Mouse (Mus musculus) midbrain, embryonic 14.5 days (tissue): ENCODE data around the gene Rpl7l1. TPM values are rescaled to one million over a fixed set of nuclear protein-coding genes. Genes with fewer than 3 reads are reported as not detected.
"Not testable (repeated sequence)": the region's sequence is repeated elsewhere in the genome, so short reads cannot be mapped to it uniquely, and the experiment has no call there.

ENCODE experiments used
- ATAC-seq: fragments of 200-750 bp; cut with Nextera tagmentation; 2 replicates; pipeline ENCODE4 v1.8.0; 2017; ENCODE audit warnings: moderate number of reproducible peaks, moderate library complexity; ENCODE audit not compliant: low FRiP score, low TSS enrichment
- DNase-seq: peaks from one replicate; pipeline ENCODE4 v3.0.0-alpha.2; 2015
- H3K27ac ChIP-seq: fragments of 300-500 bp; sonication (generic); replicated peaks from 2 replicates; pipeline ENCODE4 v1.5.1; 2014; ENCODE audit warnings: mild to moderate bottlenecking, low read depth, low read length, moderate library complexity
- H3K27me3 ChIP-seq: fragments of 300-500 bp; sonication (generic); 2 replicates; pipeline ENCODE4 v1.6.1; 2014; ENCODE audit warnings: low read length, control low read depth, mixed read lengths; ENCODE audit not compliant: control insufficient read depth, insufficient read depth
- H3K36me3 ChIP-seq: fragments of 300-500 bp; sonication (generic); 2 replicates; pipeline ENCODE4 v1.6.1; 2014; ENCODE audit warnings: low read length, control low read depth; ENCODE audit not compliant: control insufficient read depth, insufficient read depth
- H3K4me1 ChIP-seq: fragments of 300-500 bp; sonication (generic); 2 replicates; pipeline ENCODE4 v1.6.1; 2014; ENCODE audit warnings: mild to moderate bottlenecking, antibody characterized with exemption, low read length, control low read depth; ENCODE audit not compliant: control insufficient read depth, insufficient read depth
- H3K4me2 ChIP-seq: fragments of 300-500 bp; sonication (generic); 2 replicates; pipeline ENCODE4 v1.6.1; 2014; ENCODE audit warnings: mild to moderate bottlenecking, low read length, moderate library complexity
- H3K4me3 ChIP-seq: fragments of 300-500 bp; sonication (generic); replicated peaks from 2 replicates; pipeline ENCODE4 v1.5.1; 2014; ENCODE audit warnings: low read depth, low read length
- H3K9ac ChIP-seq: fragments of 300-500 bp; sonication (generic); replicated peaks from 2 replicates; pipeline ENCODE4 v1.6.1; 2014; ENCODE audit warnings: mild to moderate bottlenecking, low read length, moderate library complexity
- H3K9me3 ChIP-seq: fragments of 300-500 bp; sonication (generic); 2 replicates; pipeline ENCODE4 v1.6.1; 2016; ENCODE audit warnings: low read length, control low read depth, mixed read lengths; ENCODE audit not compliant: control insufficient read depth
- WGBS: fragments of 180-500 bp; shearing (Covaris S2); extraction: QIAGEN DNeasy Blood & Tissue Kit; methylation state at CpG from one replicate; pipeline ENCODE4 v1.1.7; 2014; 5-methylcytosine and 5-hydroxymethylcytosine counted together
- polyA plus RNA-seq: library from polyadenylated mRNA; unstranded; fragments of >200 nt; fragmentation: Nextera tagmentation; extraction: Ambion mirVana; gene quantifications from 2 replicates; pipeline ENCODE4 v1.2.1, GENCODE M21; 2014

The Rpl7l1 gene
- polyA plus RNA-seq, 1 experiment from 2014 or later = 96.8 TPM

- ATAC-seq = peak; percentile 89
- no peaks in the 10 kb centered on the region for H3K27me3 ChIP-seq
- H3K27ac ChIP-seq = peak within 1 kb of the TSS; percentile 71
- H3K4me2 ChIP-seq = peak within 1 kb of the TSS; percentile 84
- H3K9ac ChIP-seq = peak within 1 kb of the TSS; percentile 61
- H3K36me3 ChIP-seq = peaks cover 34% of the 10 kb centered on the region
- no peaks in the 10 kb centered on the region for H3K9me3 ChIP-seq
- peak within 1 kb of the TSS; percentile 67 for H3K4me3 ChIP-seq
- H3K4me1 ChIP-seq = peaks cover 14% of the 10 kb centered on the region; the same call in 1 of the 2 replicates
- peak; percentile 91 for DNase-seq
- WGBS = under 1% methylated on average over 50 of the region's 50 CpGs
These were observed 9.8 kb downstream of the Rpl7l1 start, which contains the start of gene 2310039H08Rik for GRCm38 (mm10) chr17:46772404-46773277. Gene 2310039H08Rik (plus strand): TSS chr17:46772635.

DNA sequence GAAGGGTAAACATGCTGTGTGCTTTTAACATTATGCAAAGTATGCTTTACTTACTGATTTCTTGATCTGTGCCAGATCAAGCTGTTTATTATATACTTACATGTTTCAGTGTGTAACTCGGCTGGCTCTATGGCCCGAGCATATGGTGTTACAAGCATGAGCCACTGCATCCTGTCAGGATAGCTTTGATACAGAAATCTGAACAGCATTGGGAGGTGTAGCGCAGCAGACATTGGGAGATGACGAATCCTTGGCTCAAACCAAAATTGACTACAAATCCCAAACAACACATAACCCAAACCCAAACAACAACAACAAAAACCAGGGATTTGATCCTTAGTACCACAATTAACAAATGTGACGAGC, 10.5 kb downstream of the Rpl7l1 start:
- peak; percentile 35; the same call in 1 of the 2 replicates for ATAC-seq
- 8% methylated on average over 5 of the region's 5 CpGs for WGBS
- peak overlapping the region; percentile 71 for H3K27ac ChIP-seq

DNA sequence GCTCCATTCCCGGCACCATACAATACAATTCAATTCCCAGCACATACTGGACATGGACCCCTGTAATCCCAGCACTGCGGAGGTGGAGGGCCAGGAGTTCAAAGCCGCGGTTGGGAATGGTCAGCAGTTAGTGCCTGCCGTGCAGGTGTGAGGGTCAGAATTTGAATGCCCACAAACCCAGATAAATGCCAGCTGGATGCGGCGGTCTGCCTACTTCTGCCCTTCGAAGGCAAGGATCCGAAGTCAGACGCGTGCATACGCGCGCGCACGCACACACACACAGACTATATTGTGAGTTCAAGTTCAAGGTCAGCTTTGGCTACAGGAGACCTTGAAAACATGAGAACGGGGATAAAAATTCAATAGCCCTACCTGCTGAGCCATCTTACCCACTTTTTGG, 10.9 kb downstream of the Rpl7l1 start:
- Histone ChIP-seq H3K27me3 (no peaks in the 10 kb centered on the region), H3K9me3 (no peaks in the 10 kb centered on the region), H3K4me2 (peak overlapping the region; percentile 84), H3K4me1 (peaks cover 14% of the 10 kb centered on the region; the same call in 1 of the 2 replicates), H3K36me3 (peaks cover 25% of the 10 kb centered on the region), H3K9ac (peak overlapping the region; percentile 50; the same call in 1 of the 2 replicates), H3K27ac (peak overlapping the region; percentile 71; the same call in 1 of the 2 replicates), H3K4me3 (peak overlapping the region; percentile 67)
- DNase-seq (no peak), ATAC-seq (no peak)
- WGBS = 66% methylated on average over 17 of the region's 17 CpGs

More for the DNA sequence above, 10.5 kb downstream of the Rpl7l1 start:
- H3K36me3 ChIP-seq = peaks cover 28% of the 10 kb centered on the region
- peak overlapping the region; percentile 67 for H3K4me3 ChIP-seq
- peaks cover 14% of the 10 kb centered on the region; the same call in 1 of the 2 replicates for H3K4me1 ChIP-seq
- DNase-seq = no peak
- no peaks in the 10 kb centered on the region for H3K9me3 ChIP-seq
- peak overlapping the region; percentile 50; the same call in 1 of the 2 replicates for H3K9ac ChIP-seq
- H3K4me2 ChIP-seq = peak overlapping the region; percentile 84
- no peaks in the 10 kb centered on the region for H3K27me3 ChIP-seq

DNA sequence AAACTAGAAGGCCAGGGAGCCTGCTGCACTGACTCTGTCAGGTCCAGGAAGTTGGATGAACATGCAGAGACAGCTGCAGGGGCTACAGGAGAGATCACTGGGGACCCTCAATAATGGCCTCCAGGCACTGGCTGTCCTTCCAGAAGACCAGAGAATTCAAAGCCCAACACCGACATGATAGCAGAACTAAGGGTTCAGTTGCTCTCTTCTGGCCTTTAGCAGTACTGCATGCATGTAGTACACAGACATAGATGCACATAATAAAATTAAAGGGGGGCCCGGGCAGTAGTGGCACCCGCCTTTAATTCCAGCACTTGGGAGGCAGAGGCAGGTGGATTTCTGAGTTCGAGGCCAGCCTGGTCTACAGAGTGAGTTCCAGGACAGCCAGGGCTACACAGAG, 11.4 kb downstream of the Rpl7l1 start:
- Histone ChIP-seq H3K27me3 (no peaks in the 10 kb centered on the region), H3K4me1 (peaks cover 14% of the 10 kb centered on the region; the same call in 1 of the 2 replicates), H3K9ac (no peak overlapping the region), H3K4me3 (no peak overlapping the region), H3K9me3 (no peaks in the 10 kb centered on the region), H3K36me3 (peaks cover 20% of the 10 kb centered on the region), H3K27ac (no peak overlapping the region), H3K4me2 (no peak overlapping the region)
- ATAC-seq (no peak), DNase-seq (no peak)
- WGBS = 87% methylated on average over 4 of the region's 4 CpGs

DNA sequence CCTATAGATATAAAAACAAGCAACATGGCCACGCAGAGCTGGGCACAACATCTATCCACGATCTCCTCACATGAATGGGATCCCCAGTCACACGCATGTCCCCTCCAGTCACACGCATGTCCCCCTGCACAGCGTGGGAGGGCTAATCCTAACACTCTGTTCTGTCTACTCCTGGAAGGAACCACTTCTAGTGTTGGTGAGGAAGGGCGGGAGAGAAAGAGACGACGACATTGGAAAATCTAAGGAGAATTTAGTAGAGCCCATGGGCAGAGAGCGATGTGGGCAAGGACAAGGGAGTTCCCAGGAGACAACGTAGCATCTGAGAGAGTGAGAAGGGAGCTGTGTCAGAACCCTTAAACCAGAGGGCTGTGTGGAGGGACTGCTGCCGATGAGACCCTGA, 11.9 kb downstream of the Rpl7l1 start:
- Histone ChIP-seq H3K27ac (no peak overlapping the region), H3K4me3 (no peak overlapping the region), H3K27me3 (no peaks in the 10 kb centered on the region), H3K9me3 (no peaks in the 10 kb centered on the region), H3K4me1 (peaks cover 14% of the 10 kb centered on the region; the same call in 1 of the 2 replicates), H3K9ac (no peak overlapping the region), H3K36me3 (peaks cover 15% of the 10 kb centered on the region), H3K4me2 (no peak overlapping the region)
- no peak for ATAC-seq
- 89% methylated on average over 11 of the region's 11 CpGs for WGBS
- DNase-seq = no peak

- ATAC-seq (no peak), DNase-seq (no peak)
- no peak overlapping the region for H3K9ac ChIP-seq
- H3K27me3 ChIP-seq = no peaks in the 10 kb centered on the region
- no peak overlapping the region for H3K4me3 ChIP-seq
- WGBS = 64% methylated on average over 8 of the region's 8 CpGs
- H3K36me3 ChIP-seq = no peaks in the 10 kb centered on the region
- no peak overlapping the region for H3K27ac ChIP-seq
- no peak overlapping the region for H3K4me2 ChIP-seq
- no peaks in the 10 kb centered on the region for H3K9me3 ChIP-seq
- peaks cover 5% of the 10 kb centered on the region; the same call in 1 of the 2 replicates for H3K4me1 ChIP-seq
These were observed 14.6 kb downstream of the Rpl7l1 start for GRCm38 (mm10) chr17:46767868-46768267.

- ATAC-seq, DNase-seq, H3K4me2 ChIP-seq, H3K9ac ChIP-seq, H3K27ac ChIP-seq, H3K4me3 ChIP-seq, H3K27me3 ChIP-seq, H3K36me3 ChIP-seq, H3K4me1 ChIP-seq, H3K9me3 ChIP-seq: not testable (repeated sequence)
- WGBS = 72% methylated on average over 8 of the region's 9 CpGs
These were observed 17.6 kb downstream of the Rpl7l1 start for GRCm38 (mm10) chr17:46764916-46765315.

- Histone ChIP-seq H3K9ac (no peak within 1 kb of the TSS), H3K4me1 (no peaks in the 10 kb centered on the region), H3K4me3 (no peak within 1 kb of the TSS), H3K36me3 (no peaks in the 10 kb centered on the region), H3K27me3 (no peaks in the 10 kb centered on the region), H3K27ac (no peak within 1 kb of the TSS), H3K4me2 (no peak within 1 kb of the TSS), H3K9me3 (no peaks in the 10 kb centered on the region)
- 76% methylated on average over 2 of the region's 2 CpGs for WGBS
- ATAC-seq (no peak), DNase-seq (no peak)
These were observed 18.9 kb downstream of the Rpl7l1 start, which contains the start of gene Ptcra for GRCm38 (mm10) chr17:46763544-46763943. Gene Ptcra (minus strand): TSS chr17:46763712.
